Mouse (Mus musculus): ENCODE results near the gene Zfp366.

DNA sequence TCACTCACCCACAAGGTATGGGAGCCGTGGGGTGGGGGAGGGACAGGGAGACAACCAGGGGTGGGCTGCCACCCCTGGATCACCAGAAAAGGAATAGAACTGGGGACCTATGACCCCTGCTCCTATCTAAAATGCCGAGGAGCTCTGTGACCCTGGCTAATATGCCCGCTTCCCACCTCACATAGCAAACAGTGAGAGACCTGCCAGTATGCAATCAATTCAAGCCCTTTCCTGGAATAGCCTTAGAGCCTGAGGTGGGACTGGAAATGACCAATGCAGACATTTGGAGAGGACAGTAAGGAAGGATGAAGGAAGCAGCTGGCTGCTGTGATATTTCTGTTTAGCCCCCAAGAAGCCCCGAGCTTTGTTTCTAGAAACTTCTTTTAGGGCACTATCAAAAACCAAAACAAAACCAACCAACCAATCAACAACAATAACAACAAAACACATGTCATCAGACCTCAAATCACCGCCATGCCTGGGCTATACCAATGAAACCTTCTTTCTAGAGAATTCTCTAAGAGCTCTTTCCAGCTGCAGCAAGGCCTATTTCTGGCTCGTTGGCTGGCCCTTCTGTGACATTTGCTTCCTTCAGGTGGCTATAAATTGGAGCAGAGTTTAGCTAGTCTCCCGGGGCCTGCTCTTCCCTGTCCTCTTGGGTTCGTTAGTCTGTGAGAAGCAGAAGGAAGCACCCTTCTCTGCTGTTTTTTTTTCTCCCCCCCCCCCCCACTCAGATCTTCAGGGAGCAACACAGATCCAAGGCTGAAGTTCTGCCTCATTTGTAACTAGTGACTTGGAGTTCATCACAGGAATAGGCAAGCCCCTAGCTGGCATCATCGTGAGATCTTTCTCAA, 45.2 kb downstream of the Zfp366 start:
- TF ChIP-seq CTCF (IDR thresholded peaks at IDR 0.05; ENCODE audit: control insufficient read depth, insufficient read depth, insufficient read length): no peak
- TF ChIP-seq MAX (IDR thresholded peaks at IDR 0.05): no peak
